Mouse (Mus musculus): ENCODE data around the gene Hrh2.

DNA sequence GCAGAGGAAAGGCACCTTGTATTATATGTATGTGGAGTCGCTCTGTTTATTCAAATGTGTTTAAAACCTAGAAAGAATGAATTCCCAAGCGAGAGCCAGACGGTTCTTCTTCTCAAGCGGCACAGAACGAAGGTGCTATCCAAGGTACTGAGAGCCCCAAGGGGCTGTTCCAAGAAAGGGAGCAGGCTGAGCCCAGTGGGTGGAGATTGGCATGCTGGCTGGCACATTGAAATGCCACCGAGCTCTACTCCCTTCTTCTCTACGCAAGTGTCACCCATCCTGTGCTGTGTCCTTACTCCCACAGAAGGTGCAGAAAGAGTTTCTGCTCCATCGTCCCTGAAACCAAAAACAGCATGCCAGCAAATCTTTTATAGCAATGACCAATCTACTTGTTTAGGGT is 68.4 kb downstream of the Hrh2 start:
- TF ChIP-seq CTCF (conservative IDR thresholded peaks at IDR 0.05; ENCODE audit: low read length) (no peak), NANOG (IDR thresholded peaks at IDR 0.05; ENCODE audit: borderline replicate concordance, low read length) (no peak)
